Mouse (Mus musculus): Measurements from ENCODE around the gene Scyl2.
"Not testable (repeated sequence)": the region's sequence is repeated elsewhere in the genome, so short reads cannot be mapped to it uniquely, and the experiment has no call there.

Gene Scyl2

GRCm38 (mm10) chr10:89686139-89686808 lies at the start of gene Scyl2:
Scyl2 (minus strand) TSS chr10:89686285.
- DNase-seq (ENCODE audit: low read depth) = peak; percentile 89

- DNase-seq (ENCODE audit: low read depth) = peak; percentile 91
These were observed 46.1 kb upstream of the Scyl2 start, which contains the start of gene Actr6 for GRCm38 (mm10) chr10:89732001-89732794. Actr6 (minus strand) TSS chr10:89732295.

GRCm38 (mm10) chr10:89731341-89731740 lies 45.3 kb upstream of the Scyl2 start:
- no peak for DNase-seq (ENCODE audit: low read depth)

- DNase-seq (ENCODE audit: low read depth) = no peak
These were observed 44.3 kb upstream of the Scyl2 start for GRCm38 (mm10) chr10:89730386-89730785.

GRCm38 (mm10) chr10:89722247-89723195 lies 36.4 kb upstream of the Scyl2 start:
- DNase-seq (ENCODE audit: low read depth) = no peak

GRCm38 (mm10) chr10:89720796-89721195 lies 34.7 kb upstream of the Scyl2 start:
- DNase-seq (ENCODE audit: low read depth) = no peak

GRCm38 (mm10) chr10:89720252-89720651 lies 34.2 kb upstream of the Scyl2 start:
- DNase-seq (ENCODE audit: low read depth) = no peak

- DNase-seq (ENCODE audit: low read depth) = no peak
These were observed 28.8 kb upstream of the Scyl2 start for GRCm38 (mm10) chr10:89714910-89715309.

GRCm38 (mm10) chr10:89708720-89709119 lies 22.6 kb upstream of the Scyl2 start:
- no peak for DNase-seq (ENCODE audit: low read depth)

GRCm38 (mm10) chr10:89707397-89707796 lies 21.3 kb upstream of the Scyl2 start:
- DNase-seq (ENCODE audit: low read depth) = no peak

GRCm38 (mm10) chr10:89703042-89703441 lies 17.0 kb upstream of the Scyl2 start:
- DNase-seq (ENCODE audit: low read depth) = no peak

GRCm38 (mm10) chr10:89697956-89698355 lies 11.9 kb upstream of the Scyl2 start:
- DNase-seq (ENCODE audit: low read depth) = no peak

GRCm38 (mm10) chr10:89696270-89696669 lies 10.2 kb upstream of the Scyl2 start:
- not testable (repeated sequence) for DNase-seq (ENCODE audit: low read depth)

GRCm38 (mm10) chr10:89695194-89695911 lies 9.3 kb upstream of the Scyl2 start:
- DNase-seq (ENCODE audit: low read depth) = no peak

GRCm38 (mm10) chr10:89690021-89690420 lies 3.9 kb upstream of the Scyl2 start:
- no peak for DNase-seq (ENCODE audit: low read depth)

GRCm38 (mm10) chr10:89687455-89687854 lies 1.4 kb upstream of the Scyl2 start:
- DNase-seq (ENCODE audit: low read depth) = no peak

GRCm38 (mm10) chr10:89685391-89686138 lies 520 bp downstream of the Scyl2 start:
- peak; percentile 20 for DNase-seq (ENCODE audit: low read depth)

GRCm38 (mm10) chr10:89682961-89683360 lies 3.1 kb downstream of the Scyl2 start:
- no peak for DNase-seq (ENCODE audit: low read depth)

GRCm38 (mm10) chr10:89682157-89682556 lies 3.9 kb downstream of the Scyl2 start:
- DNase-seq (ENCODE audit: low read depth) = no peak

GRCm38 (mm10) chr10:89681706-89682105 lies 4.4 kb downstream of the Scyl2 start:
- no peak for DNase-seq (ENCODE audit: low read depth)

- no peak for DNase-seq (ENCODE audit: low read depth)
These were observed 5.6 kb downstream of the Scyl2 start for GRCm38 (mm10) chr10:89680517-89680916.
